Mouse (Mus musculus) gastrocnemius, postnatal 36 days (tissue): Measurements from ENCODE around the gene Upk3bl. TPM values are rescaled to one million over a fixed set of nuclear protein-coding genes. Genes with fewer than 3 reads are reported as not detected.

ENCODE experiments used
- DNase-seq, 2 experiments: peaks; one replicate each; pipeline ENCODE4 v3.0.0; 2022
- intact Hi-C: fragments of 180-260 bp; cut with DNase I; formaldehyde crosslinking; loops from one replicate; pipeline ENCODE4 v1.15.1; 2025
- long read RNA-seq, 2 experiments: library from polyadenylated mRNA; stranded (forward); transcript quantifications; one replicate each; pipeline ENCODE4 v2.0.0; 2021
- total RNA-seq, 2 experiments: library from RNA; stranded (reverse); gene quantifications; 2 replicates each; pipeline ENCODE4 v1.2.3; 2021

Gene Upk3bl
- not detected for total RNA-seq
- long read RNA-seq, experiment 1: 0 reads
- long read RNA-seq, experiment 2: 0 reads

GRCm38 (mm10) chr5:136054301-136055077 is at the start of gene Upk3bl:
Gene Upk3bl, plus strand, starts transcription at chr5:136054492.
- no peak for DNase-seq
- intact Hi-C loops: no loop called here

- DNase-seq: no peak
- intact Hi-C loops: no loop called here
These were observed 49.8 kb upstream of the Upk3bl start for GRCm38 (mm10) chr5:136004537-136004936.

GRCm38 (mm10) chr5:136007745-136008144 is 46.5 kb upstream of the Upk3bl start:
- intact Hi-C loops: no loop called here
- no peak for DNase-seq

- DNase-seq: peak in 1 of 2 experiments; percentile 13
- intact Hi-C loops: no loop called here
These were observed 39.4 kb upstream of the Upk3bl start for GRCm38 (mm10) chr5:136014877-136015276.

- intact Hi-C loops: no loop called here
- no peak for DNase-seq
These were observed 38.7 kb upstream of the Upk3bl start for GRCm38 (mm10) chr5:136015586-136015985.

- no peak for DNase-seq
- intact Hi-C loops: no loop called here
These were observed 38.0 kb upstream of the Upk3bl start for GRCm38 (mm10) chr5:136016014-136016876.

GRCm38 (mm10) chr5:136017262-136017661 is 37.0 kb upstream of the Upk3bl start:
- peak in 1 of 2 experiments; percentile 37 for DNase-seq
- intact Hi-C loops: no loop called here

- DNase-seq: no peak
- intact Hi-C loops: no loop called here
These were observed 35.6 kb upstream of the Upk3bl start for GRCm38 (mm10) chr5:136018726-136019125.

- no peak for DNase-seq
- intact Hi-C loops: loop anchor here (5.0 kb wide), 1 partner anchor 38 kb away; the partner anchor contains the start of gene Zp3
These were observed 34.4 kb upstream of the Upk3bl start for GRCm38 (mm10) chr5:136019907-136020306.

GRCm38 (mm10) chr5:136025712-136026111 is 28.6 kb upstream of the Upk3bl start:
- intact Hi-C loops: no loop called here
- DNase-seq: peak; percentile 43 to 47

- intact Hi-C loops: no loop called here
- DNase-seq: no peak
These were observed 27.4 kb upstream of the Upk3bl start for GRCm38 (mm10) chr5:136026859-136027258.

GRCm38 (mm10) chr5:136027612-136028311 is 26.5 kb upstream of the Upk3bl start:
- no peak for DNase-seq
- intact Hi-C loops: no loop called here

- intact Hi-C loops: no loop called here
- DNase-seq: no peak
These were observed 19.4 kb upstream of the Upk3bl start for GRCm38 (mm10) chr5:136034868-136035267.

GRCm38 (mm10) chr5:136035285-136035684 is 19.0 kb upstream of the Upk3bl start:
- intact Hi-C loops: no loop called here
- no peak for DNase-seq

- no peak for DNase-seq
- intact Hi-C loops: no loop called here
These were observed 17.6 kb upstream of the Upk3bl start for GRCm38 (mm10) chr5:136036667-136037066.

- intact Hi-C loops: no loop called here
- DNase-seq: no peak
These were observed 15.8 kb upstream of the Upk3bl start, which contains the start of gene Upk3b for GRCm38 (mm10) chr5:136038258-136039214. Gene Upk3b, plus strand, starts transcription at chr5:136038496.

GRCm38 (mm10) chr5:136040210-136040609 is 14.1 kb upstream of the Upk3bl start:
- no peak for DNase-seq
- intact Hi-C loops: loop anchor here (5.0 kb wide), 1 partner anchor 58 kb away; the partner anchor contains the start of gene Zp3

- intact Hi-C loops: loop anchor here (5.0 kb wide), 1 partner anchor 59 kb away; the partner anchor contains the start of gene Zp3
- DNase-seq: no peak
These were observed 13.0 kb upstream of the Upk3bl start for GRCm38 (mm10) chr5:136041260-136041659.

- DNase-seq: no peak
- intact Hi-C loops: loop anchor here (5.0 kb wide), 1 partner anchor 59 kb away; the partner anchor contains the start of gene Zp3
These were observed 12.6 kb upstream of the Upk3bl start for GRCm38 (mm10) chr5:136041666-136042065.
